Mouse (Mus musculus) monocyte, adult 5-6 weeks (primary cell): ENCODE data around the gene Inpp5b. TPM values are rescaled to one million over a fixed set of nuclear protein-coding genes. Genes with fewer than 3 reads are reported as not detected.
"Not testable (repeated sequence)": the region's sequence is repeated elsewhere in the genome, so short reads cannot be mapped to it uniquely, and the experiment has no call there.

Experiments used
- ATAC-seq: fragments of 153-309, 156-312 bp; replicated peaks from 2 replicates; pipeline ENCODE4 v1.8.0; 2017; ENCODE audit warnings: mild to moderate bottlenecking; ENCODE audit not compliant: low TSS enrichment, insufficient number of reproducible peaks, severe bottlenecking, poor library complexity, low FRiP score
- total RNA-seq: library from RNA; stranded (forward); fragments of 200-1000, 200-491, 200-594 nt; gene quantifications from 3 replicates; pipeline ENCODE4 v1.2.3, GENCODE M21; 2017

The Inpp5b gene
- total RNA-seq, 1 experiment from 2014 or later = 33.8 TPM

GRCm38 (mm10) chr4:124708518-124709477, 32.9 kb upstream of the Inpp5b start:
- ATAC-seq = peak; percentile 57

DNA sequence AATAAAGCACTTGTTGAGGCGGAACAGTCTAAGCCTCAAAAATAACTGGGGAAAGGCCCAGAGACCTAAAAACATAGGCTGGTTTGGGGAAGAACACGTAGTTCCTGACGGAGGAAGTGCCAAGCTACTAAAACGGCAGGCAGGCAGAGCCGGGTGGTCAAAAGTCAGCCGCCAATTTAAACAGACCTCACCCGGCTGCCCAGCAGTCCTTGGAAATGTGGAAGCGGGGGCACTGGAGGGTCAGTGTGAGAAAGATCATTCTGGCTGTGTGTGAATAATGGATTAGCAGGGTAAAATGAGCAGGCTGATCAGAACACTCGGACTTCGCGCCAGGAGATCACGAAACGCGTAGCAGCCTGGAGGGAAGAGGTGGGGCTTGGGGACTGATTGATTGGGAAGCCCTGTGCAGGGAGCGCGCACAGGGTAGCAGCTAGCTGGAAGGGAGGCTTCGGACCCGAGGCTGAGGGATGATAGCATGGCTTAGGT, 31.6 kb upstream of the Inpp5b start:
- no peak for ATAC-seq

DNA sequence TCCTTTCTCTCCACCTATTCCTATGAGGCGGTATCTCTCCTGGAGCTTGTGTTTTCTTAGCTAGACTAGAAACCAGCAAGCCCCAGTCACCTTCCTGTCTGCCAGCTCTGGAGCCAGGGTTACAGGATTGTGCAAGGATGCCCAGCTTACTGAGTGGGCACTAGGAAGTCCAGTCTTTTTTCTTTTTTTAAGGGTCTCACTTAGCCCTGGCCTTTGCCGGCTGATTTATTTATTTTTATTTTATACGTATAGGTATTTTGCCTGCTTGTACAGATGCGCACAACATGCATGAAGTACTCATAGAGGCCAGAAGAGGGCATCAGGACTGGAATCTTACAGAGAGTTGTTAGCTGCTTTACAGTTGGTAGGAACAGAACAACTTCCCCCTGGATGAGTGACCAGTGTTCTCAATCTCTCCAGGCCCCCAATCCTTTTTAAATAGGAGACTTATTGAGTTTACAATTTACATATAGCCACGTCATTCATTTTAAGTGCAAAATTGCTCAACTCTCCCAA, 30.8 kb upstream of the Inpp5b start:
- 0 out of 2 replicates have a peak, but pooled peaks have one; percentile 21 for ATAC-seq

GRCm38 (mm10) chr4:124712618-124713017, 29.0 kb upstream of the Inpp5b start:
- no peak for ATAC-seq

- ATAC-seq = not testable (repeated sequence)
Measured at GRCm38 (mm10) chr4:124713850-124714249, 27.8 kb upstream of the Inpp5b start.

- peak; percentile 94 for ATAC-seq
Measured at GRCm38 (mm10) chr4:124714545-124715481, 26.8 kb upstream of the Inpp5b start, which contains the start of gene Sf3a3. Gene Sf3a3 (plus strand): TSS chr4:124714776.

DNA sequence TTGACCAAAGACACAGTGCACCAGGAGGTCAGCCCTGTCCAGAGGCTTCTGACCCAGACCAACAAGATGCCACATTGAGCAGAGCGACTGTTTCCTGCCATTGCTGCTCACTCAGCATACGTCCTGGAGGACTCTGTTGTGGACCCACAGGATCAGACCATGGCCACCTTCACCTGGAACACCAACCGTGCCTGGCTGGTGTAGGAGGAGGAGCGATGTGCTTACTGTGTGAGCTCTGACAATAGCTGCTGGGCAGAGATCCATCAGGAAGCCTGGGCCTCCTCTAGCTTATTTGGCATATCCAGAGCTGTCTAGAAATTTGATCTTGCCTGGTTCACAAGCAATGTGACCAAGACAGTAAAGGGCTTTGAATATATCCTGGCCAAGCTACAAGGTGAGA, 22.5 kb upstream of the Inpp5b start:
- no peak for ATAC-seq

GRCm38 (mm10) chr4:124726121-124726520, 15.5 kb upstream of the Inpp5b start:
- ATAC-seq = no peak

- no peak for ATAC-seq
Measured at GRCm38 (mm10) chr4:124736952-124737351, 4.7 kb upstream of the Inpp5b start.

- no peak for ATAC-seq
Measured at GRCm38 (mm10) chr4:124737486-124737885, 4.2 kb upstream of the Inpp5b start.

DNA sequence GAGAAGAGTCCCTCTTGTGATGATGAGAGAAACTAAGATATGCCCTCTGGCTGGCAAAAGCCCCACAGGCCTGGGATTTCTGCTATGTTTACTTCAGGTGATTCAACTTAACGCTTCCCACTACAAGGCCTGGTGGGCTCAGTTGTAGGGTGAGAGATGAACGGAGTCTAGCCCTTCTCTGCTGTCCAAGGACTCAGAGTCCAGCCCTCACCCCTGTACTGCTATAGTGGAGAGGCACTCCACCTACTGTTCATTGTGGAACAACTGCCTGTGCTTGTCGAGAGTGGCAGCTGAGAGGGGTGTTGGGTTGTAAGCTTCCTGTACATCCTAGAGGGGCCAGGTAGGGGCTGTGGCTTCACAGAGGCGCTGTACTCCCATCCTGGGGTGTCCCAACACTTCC, 3.6 kb upstream of the Inpp5b start:
- no peak for ATAC-seq

GRCm38 (mm10) chr4:124738783-124739182, 2.9 kb upstream of the Inpp5b start:
- no peak for ATAC-seq

GRCm38 (mm10) chr4:124742839-124743238, 1.2 kb downstream of the Inpp5b start:
- ATAC-seq = no peak

GRCm38 (mm10) chr4:124746577-124746976, 4.9 kb downstream of the Inpp5b start:
- ATAC-seq = no peak

DNA sequence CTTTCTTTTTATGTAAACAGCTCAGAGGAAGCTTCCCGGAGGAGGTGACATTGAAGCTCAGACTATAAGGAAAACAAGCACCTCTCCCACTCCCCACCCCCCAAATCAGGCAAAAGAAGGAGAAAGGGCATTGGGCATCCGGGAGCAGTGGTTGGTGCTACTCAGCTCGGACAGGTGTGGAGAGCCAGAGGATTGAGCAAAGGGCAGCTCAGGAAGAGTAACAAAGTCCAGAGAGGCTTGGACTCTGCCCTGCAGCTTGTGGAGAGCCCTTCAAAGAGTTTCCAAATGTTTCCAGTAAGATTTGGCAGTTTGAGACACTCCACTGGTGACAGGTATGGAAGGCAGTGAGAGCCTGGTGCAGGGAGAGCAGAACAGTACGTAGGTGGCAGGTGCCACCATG, 6.2 kb downstream of the Inpp5b start:
- no peak for ATAC-seq

DNA sequence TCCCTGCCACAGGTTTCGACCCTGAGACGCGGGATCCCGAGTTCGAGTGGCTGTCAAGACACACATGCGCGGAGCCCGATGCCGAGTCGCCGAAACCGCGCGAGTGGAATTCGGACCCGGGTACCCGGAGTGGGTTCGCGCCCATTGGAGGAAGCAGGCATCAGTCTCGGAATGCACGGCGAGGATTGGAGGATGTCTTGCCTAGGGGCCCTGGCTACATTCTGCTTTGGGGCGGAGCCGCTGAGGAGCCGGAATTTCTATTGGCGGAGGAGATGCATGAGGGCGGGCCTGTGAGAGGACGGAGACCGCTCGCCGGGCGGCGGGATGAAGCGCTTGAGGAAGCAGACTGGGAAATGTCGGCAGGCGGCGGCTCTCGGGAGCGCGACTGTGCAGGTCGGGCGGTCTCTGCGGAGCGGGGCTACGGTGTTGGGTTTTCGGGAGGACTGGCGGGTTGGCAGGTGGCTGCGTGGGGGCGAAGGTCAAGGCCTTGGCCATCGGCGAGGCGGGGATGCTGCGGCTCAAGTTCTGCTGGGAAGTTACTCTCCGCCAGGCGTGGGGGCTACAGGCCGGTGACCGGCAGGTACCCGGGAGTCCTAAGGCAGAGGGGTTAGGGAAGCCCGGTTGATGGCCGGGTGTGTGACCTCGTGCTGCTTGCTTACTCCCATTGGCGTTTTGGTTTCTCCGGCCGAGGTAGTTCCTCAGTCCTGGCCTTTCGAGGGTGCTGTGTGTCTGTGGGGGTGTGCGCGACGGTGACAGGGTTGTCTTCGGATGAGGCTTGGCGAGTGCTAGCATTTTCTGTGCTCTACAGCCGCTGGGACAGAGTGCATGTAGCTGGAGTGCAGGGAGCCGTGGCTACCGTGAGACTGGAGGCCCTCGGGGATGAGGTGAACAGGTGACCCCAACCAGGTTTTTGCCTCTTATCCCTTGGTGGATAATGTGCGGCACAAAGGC, 9.9 kb downstream of the Inpp5b start:
- ATAC-seq = peak; percentile 99

GRCm38 (mm10) chr4:124752281-124753199, 10.9 kb downstream of the Inpp5b start:
- 0 out of 2 replicates have a peak, but pooled peaks have one; percentile 22 for ATAC-seq
